In genomic region chr3:63317496-63317895, GRCm38 (mm10) we compare ENCODE assay signal across 27 mouse cellular contexts.
"Had no signal": no experiment of that assay in that cellular context is flagged by ENCODE, and none has a peak within 500 bp of the region (broad histone marks: within the 10 kb centered on the region; RNA-seq: fewer than 3 reads in every experiment).

No protein-coding gene starts in this region.

- H3K9me3 ChIP-seq: heart, embryonic 10.5 days; heart, embryonic 12.5 days; hindbrain, embryonic 10.5 days; hindbrain, embryonic 12.5 days; intestine, embryonic 15.5 days; limb, embryonic 10.5 days; limb, embryonic 12.5 days had no signal

- H3K9ac ChIP-seq: heart, embryonic 12.5 days; hindbrain, embryonic 12.5 days; hindbrain, embryonic 14.5 days; intestine, embryonic 15.5 days; limb, embryonic 12.5 days; liver, embryonic 14.5 days had no signal

- H3K27me3 ChIP-seq: heart, embryonic 12.5 days; hindbrain, embryonic 12.5 days; intestine, embryonic 15.5 days; limb, embryonic 12.5 days had no signal

- H3K27ac ChIP-seq: gastrocnemius, adult 2 months; heart, embryonic 10.5 days; hindbrain, embryonic 10.5 days; hindbrain, embryonic 12.5 days; hindbrain, embryonic 14.5 days; intestine, embryonic 15.5 days; layer of hippocampus, adult 2 months; left cerebral cortex, adult 2 months; limb, embryonic 10.5 days; limb, embryonic 12.5 days; liver, embryonic 14.5 days had no signal

- H3K4me3 ChIP-seq: gastrocnemius, adult 2 months; heart, embryonic 10.5 days; heart, embryonic 12.5 days; hindbrain, embryonic 10.5 days; hindbrain, embryonic 12.5 days; intestine, embryonic 15.5 days; layer of hippocampus, adult 2 months; left cerebral cortex, adult 2 months; limb, embryonic 10.5 days; limb, embryonic 12.5 days had no signal

- H3K4me2 ChIP-seq: heart, embryonic 12.5 days; hindbrain, embryonic 12.5 days; hindbrain, embryonic 14.5 days; intestine, embryonic 15.5 days; limb, embryonic 12.5 days; liver, embryonic 11.5 days had no signal

- H3K36me3 ChIP-seq: heart, embryonic 10.5 days; heart, embryonic 12.5 days; hindbrain, embryonic 10.5 days; hindbrain, embryonic 12.5 days; intestine, embryonic 15.5 days; limb, embryonic 10.5 days; limb, embryonic 12.5 days had no signal

- DNase-seq: gastrocnemius, adult 2 months; gastrocnemius, postnatal 10 days; gastrocnemius, postnatal 25 days; heart, adult 18-20 months; heart, postnatal 10 days; heart, postnatal 4 days; kidney, adult 18-20 months; kidney, adult 8-10 months; kidney, postnatal 10 days; kidney, postnatal 25 days; kidney, postnatal 4 days; liver had no signal

- H3K4me1 ChIP-seq: heart, embryonic 10.5 days; heart, embryonic 12.5 days; hindbrain, embryonic 10.5 days; hindbrain, embryonic 12.5 days; intestine, embryonic 15.5 days had no signal

- ATAC-seq: hindbrain, embryonic 16.5 days; inflammation-experienced regulatory T-cells, adult 6 months; intestine, embryonic 15.5 days; intestine, postnatal 0 days had no signal
